Mouse (Mus musculus): ENCODE data around the gene Wipi2.

DNA sequence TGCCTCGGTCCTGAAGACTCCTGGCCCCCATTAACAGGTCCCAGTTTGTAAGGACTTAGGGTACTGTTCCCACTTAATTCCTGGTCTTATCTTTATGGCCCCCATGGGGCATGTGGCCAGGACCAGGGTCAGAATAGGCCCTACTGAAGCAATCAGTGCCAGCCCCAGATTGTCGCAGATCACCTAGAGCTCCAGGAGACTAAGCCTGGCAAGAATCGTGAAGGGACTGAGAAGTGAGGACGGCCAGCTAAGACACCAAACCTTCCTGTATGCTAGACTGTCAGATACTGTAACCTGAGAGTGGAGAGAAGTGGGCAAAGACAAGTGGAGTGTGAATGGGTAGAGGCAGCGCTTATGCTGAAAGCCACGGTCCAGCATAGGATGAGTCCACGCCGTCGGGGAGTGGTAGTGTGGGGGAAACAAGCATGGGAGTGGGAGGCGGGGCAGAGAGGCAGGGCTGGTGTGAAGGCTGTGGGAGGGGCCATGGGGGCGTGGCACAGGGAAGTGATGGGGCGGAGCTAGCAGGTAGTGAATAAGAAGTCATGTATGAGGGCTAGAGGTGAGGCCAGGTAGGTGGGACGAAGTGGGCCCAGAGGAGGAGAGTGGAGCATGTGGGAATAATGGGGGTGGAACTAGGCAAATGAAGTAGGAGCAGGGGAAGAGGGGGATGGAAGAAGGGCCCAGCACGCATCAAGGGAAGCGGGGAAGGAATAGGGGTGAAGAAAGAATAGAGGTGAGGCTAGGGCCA, 73.5 kb downstream of the Wipi2 start:
- no peak for TF ChIP-seq CTCF (IDR thresholded peaks at IDR 0.05; ENCODE audit: control insufficient read depth, insufficient read depth, low read length)
- no peak for TF ChIP-seq POLR2A (IDR thresholded peaks at IDR 0.05; ENCODE audit: borderline replicate concordance, control insufficient read depth, low read depth, low read length)
